Mouse (Mus musculus) layer of hippocampus, postnatal 36 days (tissue): ENCODE data around the gene Rtel1. TPM values are rescaled to one million over a fixed set of nuclear protein-coding genes. Genes with fewer than 3 reads are reported as not detected.

ENCODE experiments used
- DNase-seq, 2 experiments: peaks; one replicate each; pipeline ENCODE4 v3.0.0; 2022
- total RNA-seq, 2 experiments: library from RNA; stranded (reverse); gene quantifications; 2 replicates each; pipeline ENCODE4 v1.2.3; 2021

The Rtel1 gene
- total RNA-seq, result 10 to 100 TPM; 34.1 to 35.2 TPM

DNA sequence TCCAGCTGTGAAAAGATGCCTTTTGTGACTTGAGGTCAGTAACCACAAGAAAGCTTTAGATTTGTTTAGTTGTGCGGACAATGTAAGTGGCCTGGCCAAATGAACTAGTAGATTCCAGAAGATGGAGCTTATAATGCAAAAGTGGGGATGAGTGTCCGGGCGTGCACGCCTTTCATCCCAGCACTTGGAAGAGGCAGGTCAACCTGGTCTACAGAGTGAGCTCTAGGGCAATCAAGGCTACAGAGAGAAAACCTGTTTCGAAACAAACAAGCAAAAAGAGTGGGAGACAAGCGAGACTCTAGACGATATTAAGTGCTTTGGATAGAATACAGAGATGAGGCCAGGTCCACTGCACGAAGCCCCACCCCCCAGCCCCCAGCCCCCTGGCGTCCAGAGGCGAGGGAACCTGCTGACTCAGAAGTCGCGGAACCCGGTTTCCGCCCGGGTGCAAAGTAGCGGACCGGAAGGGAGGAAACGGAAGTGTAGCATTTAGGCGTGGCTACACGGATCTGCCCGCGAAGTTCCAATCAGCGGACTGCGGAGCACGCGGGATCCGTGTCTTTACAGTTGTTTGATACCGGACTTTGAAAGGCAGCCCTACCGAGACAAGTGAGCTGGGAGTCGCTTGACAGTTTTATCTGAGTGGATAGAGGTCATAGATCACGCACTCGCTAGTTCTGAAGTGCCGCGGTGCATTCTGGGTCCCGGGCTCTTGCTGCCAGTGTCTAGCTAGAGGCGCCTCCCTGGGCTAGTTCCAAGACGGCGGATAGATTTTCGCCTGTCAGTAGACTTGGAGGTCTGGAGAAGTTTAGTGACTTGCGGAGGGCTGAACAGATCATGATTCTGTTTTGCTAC is at the start of gene Rtel1:
Gene Rtel1, plus strand, starts transcription at position 492 of the 855 bp plus-strand sequence.
- peak; percentile 77 to 80 for DNase-seq

DNA sequence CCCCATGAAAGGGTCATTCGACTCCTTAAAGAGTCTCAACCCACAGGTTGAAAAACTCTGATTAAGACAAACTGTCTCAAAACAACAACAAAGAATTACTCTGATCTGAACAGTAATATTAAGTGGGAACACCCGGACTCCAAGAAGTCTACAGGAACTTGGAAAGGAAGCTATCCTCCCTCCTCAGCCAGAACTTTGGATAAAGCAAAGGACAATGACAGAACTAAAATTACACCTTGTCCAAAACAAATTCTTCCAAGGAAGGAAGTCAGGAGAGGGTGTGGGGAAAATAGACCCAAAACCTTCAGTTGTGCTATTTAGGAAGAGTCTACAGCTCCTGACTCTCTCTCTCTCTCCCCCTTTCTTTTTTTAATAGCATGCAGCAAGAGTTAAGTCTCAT is 47.4 kb upstream of the Rtel1 start:
- no peak for DNase-seq

DNA sequence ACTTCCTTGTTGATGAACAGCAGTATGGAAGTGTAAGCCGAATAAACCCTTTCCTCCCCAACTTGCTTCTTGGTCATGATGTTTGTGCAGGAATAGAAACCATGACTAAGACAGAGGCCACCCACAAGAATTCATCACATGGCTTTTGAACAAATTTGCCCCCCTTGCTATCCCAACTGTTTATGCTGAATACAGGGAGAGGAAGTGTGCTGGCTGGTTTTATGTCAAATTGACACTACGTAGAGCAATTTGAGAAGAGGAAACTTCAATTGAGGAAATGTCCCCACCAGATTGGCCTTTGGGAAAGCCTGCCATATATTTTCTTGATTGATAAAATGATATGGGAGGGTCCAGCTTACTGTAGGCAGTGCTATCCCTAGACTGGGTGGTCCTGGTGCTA is 45.7 kb upstream of the Rtel1 start:
- no peak for DNase-seq

DNA sequence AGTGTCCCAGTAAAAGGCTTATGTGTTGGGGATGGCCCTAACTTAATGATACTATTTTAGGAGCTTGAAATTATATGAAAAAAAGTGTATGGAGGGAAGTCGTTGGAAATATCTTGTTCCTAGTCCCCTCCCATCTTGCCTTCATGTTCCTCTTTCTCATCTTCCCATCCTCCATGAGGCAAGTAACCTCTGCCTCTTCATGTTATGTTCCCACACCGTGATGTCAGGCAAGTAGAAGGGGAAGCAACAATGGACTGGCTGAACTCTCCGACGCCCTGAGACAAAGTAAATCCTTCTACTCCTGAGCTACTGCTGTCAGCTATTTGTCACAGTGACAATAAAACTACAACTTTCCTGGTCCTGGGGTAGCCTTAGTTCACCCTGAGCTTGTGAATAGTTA is 44.9 kb upstream of the Rtel1 start:
- DNase-seq, result no peak

DNA sequence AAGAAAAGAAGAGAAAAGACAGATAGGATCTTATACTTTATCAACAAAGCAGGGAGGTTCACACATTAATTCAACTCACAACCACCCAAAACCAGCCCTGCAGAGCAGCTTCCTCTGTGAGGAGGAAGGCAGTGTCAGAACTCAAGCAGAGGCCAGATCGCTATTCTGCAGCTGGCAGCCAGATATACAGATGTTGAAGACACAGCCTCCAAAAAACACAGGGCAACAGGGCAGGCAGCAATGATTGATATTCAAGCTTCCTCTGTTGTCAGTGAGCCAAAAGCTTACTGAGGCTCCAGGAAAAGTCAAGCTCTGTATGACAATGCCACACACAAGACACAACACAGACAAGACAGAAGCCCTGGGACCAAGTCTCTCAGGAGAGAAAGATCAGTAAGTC is 42.8 kb upstream of the Rtel1 start:
- DNase-seq, result no peak

DNA sequence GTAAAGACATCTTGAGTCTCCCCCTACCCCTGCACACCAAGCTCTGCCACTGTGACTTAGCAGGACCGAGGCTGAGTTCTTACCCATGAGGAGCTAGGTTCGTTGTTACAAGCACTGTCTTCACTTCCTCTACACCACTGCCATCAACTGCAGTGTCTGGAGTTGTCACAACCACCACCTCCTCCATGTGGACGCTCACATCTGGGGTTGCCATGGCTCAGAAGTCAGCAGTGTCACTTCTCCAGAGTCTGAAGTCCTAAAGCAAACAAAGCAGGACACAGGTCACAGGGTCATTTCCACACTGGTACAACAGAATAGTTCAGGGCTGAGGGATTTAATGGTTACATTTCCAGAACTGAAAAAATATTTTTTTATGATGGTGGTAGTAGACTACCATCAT is 41.7 kb upstream of the Rtel1 start:
- no peak for DNase-seq

DNA sequence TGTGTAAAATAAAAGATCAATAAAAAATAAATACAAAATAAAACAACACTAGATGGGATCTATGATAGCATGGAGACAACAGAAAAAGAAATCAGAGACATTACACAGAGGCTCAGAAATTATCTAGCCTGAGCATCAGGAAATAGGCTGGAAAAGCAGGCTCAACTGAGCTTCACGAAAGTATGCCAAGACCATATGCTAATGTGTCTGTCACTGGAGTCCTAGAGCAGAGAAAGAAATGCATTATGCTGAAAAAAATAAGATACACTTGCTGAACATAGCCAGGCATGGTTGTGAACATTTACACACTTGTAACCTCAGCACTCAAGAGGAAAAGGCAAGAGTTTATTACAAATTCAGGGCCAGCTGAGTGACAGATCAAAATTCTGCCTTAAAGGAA is 39.6 kb upstream of the Rtel1 start:
- DNase-seq, result no peak

DNA sequence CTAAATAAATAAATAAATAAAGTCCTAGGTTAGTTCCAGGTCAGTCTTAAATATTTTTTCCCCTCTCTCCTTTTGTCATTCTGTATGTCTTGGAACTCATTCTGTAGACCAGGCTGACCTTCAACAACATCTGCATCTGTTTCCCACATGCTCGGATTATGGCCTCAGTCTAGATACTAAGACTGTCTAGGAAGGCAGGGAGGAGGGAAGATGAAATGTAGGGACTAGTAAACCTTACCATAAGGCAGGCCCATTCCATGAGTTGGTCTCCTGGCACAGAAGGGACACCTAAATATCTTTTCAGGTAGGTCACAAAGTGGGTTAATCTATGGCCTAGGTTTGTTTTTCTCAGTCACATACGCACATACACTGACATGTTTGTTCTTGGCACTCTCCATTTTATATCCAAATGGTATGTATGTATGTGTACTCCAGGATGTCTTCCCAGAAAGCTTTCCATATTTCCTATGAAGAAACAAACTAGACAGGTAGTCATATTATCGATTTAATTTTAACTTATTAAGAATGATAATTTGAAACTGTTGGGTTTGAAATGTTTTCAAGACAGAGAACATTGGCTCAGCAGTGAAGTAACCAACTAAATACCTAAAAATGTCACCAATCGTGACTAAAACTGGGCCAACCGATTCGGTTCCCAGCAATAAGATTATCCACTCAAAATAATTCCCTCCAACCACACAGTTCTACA is 32.8 kb upstream of the Rtel1 start:
- no peak for DNase-seq

DNA sequence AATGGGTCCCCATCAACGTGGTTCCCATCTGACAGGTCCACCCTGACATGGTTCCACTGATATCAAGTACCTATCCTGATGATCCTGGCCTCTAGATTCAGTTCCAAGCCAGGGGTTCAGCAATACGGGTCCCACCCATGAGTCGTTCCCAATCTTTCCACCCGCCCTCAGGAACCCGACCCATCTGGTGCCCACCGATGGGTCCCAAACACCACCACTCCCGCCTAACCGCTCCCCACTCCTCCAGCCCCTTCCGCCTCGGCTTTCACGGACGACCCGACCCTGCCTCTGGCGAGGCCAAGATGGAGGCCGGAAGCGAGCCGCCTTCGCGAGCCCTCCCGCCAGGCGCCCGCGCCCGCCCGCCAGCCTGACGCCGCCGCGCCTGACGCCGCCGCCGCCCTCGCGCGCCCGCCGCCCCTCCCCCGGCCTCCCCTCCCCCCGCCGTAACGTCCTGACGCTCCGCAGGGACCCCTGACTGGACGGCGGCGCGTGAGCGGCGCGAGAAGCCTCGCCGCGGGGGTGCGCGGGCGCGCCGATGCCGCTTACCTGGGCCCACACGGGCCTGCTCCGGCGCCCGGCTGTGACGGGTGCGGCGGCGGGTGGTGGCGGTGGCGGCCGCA is 32.1 kb upstream of the Rtel1 start:
- peak; percentile 81 to 84 for DNase-seq

DNA sequence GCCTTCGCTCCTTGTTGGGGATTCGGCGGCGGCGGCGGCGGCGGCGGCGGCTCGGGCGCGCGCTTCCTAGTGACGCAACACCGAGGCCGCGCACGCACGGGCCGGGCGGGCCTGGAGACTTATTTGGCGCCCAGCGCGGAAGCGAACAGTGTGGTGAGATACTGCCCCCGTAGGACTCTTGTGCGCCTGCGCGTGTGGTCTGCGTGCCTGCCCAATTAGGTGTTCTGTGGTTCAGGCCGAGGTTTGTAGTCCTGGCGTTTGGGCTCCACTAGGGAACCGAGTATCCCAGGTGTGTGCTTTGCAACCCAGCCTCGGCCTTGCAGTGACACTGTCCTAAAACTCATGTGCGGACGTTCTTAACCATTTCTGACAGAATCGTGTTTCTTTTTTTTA is 31.6 kb upstream of the Rtel1 start, which contains the start of gene Gmeb2:
Gene Gmeb2, minus strand, starts transcription at position 78 of the 393 bp plus-strand sequence.
- peak; percentile 90 to 94 for DNase-seq

DNA sequence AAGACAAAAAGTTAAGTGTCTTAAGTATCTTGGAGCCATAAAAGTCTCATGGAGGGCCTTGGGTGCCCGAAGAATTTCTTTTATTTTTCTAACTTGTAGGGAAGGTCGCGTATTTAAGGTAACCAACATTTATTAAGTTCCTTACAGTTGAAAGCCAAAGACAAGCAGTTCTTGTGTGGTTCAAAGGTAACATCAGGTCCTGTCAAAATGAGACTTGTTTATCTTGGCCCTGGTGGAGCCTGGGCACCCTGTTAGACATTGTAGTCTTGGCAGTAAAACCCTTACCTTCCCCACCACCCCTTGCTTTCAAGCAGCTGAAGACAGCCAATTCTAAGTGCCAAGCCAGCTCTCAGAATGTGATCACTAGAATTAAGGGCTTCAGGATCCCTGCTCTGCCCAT is 30.8 kb upstream of the Rtel1 start:
- DNase-seq, result no peak

DNA sequence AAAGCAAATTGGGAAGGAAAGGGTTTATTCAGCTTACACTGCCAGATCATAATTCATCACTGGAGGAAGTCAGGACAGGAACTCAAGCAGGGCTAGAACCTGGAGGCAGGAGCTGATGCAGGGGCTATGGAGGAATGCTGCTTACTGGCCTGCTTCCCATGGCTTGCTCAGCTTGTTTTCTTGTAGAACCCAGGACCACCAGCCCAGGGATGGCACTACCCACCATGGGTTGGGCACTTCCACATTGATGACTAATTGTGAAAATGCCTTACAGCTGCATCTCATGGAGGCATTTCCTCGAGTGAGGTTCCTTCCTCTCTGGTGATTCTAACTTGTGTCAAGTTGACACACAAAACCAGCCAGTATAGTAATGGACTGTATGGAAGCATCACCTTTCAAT is 28.6 kb upstream of the Rtel1 start:
- DNase-seq, result no peak

DNA sequence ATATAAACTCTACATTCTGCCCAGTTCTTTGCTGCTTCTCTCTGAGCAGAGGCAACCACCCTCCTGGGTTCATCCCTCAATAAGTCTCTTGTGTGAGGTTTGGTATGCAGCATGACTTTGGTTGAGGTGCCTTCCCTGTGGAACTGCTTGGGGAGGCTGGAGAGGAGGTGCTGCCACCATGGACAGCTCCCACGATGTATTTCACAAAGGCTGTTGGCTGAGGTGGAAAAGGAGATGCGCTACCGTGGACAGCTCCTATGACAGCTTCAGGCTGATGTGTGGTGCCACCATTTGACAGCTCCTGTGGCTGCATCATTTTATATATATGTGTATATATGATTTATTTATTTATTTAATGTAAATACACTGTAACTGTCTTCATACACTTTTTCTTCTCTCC is 17.5 kb upstream of the Rtel1 start:
- no peak for DNase-seq

DNA sequence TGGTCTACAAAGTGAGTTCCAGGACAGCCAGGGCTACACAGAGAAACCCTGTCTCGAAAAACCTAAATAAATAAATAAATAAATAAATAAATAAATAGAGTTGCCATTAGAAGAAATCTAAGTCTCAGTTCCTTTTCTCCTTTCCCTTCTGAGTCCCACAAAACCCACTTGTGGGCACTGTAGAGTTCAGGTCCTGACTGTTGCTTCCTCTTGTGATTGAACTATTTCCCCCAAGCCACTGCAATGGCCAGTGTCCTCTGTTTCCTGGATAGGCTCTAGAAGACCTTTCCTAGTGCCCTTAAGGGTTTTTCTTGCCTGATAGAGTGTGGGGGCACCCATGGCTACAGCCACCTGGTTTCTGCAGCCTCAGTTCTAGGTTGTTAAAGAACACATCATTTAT is 14.6 kb upstream of the Rtel1 start:
- no peak for DNase-seq

DNA sequence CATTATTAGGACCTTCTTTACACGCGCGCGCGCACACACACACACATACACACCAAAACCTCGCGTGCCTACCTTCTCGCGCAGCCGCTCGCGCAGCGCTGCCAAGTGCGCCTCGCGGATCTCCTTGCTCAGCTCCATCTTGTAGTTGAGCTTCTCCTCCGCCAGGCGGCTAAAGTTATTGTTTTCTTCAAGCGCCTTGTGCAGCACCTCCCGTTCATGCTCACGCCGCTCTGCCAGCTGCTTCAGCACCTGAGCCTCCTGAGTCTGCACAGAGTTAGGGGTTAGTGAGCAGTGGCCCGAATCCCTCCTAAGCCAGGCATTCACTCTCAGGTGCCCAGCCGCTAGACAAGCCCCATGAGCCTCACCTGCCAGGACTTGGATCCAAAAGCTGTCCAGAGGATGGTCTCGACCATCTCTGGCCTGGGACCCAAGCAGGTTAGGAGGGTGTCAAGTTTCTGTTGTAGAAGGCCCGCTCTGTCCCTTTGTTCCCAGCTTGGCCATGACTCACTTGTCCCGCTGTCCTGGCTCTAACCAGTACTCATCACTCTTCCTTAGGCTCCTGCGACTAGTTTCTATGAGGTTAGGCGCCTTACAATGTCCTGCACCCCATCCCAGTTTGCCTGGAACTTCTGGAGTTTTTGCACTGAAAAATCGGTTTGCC is 12.3 kb upstream of the Rtel1 start:
- DNase-seq, result no peak

DNA sequence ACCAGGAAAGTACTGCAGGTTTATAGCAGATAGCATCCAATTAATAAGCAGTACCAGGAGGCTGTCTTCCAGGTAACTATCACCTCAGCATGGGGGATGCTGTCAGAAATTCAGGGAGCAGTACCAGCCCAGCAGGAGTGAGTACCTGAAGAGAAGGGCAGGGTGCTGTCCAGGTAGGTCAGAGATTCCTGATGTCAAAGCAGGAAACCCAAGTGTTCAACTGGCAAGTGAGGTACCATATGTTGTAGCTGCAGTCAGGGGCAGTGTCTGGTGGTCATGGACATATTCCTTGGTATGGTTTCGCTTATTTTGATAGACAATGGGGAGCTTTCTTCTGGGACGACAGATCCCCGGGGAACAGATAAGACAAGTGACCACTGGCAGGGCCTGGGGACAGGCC is 7.1 kb upstream of the Rtel1 start:
- no peak for DNase-seq

DNA sequence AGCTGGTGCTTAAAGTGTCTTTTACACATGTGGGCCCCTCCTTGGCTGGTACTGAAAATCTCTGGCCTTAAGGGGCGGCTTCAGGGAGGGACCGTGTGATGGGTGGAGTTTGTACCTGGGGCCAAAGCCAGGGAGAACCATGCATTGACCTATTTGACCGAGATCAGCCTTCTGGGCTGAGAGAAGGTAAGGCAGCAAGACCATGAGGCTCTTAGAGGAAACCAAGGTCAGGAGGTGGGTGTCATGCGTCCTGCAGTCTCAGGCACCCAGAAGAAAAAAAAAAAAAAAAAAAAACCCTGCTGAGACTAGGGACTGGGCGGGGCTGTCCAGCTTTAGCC is 6.6 kb upstream of the Rtel1 start:
- no peak for DNase-seq

DNA sequence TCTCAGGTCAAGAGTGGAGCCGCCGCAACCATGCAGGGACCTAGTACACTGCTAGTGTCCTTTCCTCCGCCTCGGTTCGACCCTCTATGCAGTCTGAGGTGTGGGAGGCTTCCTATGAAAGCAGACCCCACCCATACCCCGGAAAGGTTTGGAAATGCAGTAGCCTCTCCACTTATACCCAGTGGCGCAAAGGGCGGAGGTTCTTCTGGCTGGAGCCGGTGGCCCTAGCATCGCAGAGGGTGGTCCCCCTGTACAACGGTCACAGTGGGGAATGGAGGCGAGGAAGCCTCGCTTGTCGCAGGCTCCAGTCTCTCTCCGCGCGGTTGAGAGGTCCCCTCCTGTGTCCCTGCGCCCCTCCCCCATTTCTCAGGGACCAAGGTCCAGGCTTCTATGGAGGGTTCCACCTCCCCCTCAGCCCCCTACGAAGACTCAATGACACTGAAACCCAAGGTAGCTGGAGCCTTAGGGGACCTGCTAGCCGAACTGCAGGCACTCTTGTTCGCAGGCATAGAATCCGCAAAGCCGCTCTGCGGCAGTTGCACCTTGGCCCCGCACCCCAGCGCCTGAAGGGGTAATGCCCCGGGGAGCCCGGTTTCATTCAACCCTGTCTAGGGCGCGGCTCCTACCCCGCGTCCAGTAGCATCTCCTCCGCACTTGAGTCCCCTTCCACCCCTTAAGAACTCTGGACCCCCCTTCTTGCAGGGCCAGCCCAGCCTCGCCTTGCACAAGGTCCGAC is 6.0 kb upstream of the Rtel1 start:
- DNase-seq, result no peak

DNA sequence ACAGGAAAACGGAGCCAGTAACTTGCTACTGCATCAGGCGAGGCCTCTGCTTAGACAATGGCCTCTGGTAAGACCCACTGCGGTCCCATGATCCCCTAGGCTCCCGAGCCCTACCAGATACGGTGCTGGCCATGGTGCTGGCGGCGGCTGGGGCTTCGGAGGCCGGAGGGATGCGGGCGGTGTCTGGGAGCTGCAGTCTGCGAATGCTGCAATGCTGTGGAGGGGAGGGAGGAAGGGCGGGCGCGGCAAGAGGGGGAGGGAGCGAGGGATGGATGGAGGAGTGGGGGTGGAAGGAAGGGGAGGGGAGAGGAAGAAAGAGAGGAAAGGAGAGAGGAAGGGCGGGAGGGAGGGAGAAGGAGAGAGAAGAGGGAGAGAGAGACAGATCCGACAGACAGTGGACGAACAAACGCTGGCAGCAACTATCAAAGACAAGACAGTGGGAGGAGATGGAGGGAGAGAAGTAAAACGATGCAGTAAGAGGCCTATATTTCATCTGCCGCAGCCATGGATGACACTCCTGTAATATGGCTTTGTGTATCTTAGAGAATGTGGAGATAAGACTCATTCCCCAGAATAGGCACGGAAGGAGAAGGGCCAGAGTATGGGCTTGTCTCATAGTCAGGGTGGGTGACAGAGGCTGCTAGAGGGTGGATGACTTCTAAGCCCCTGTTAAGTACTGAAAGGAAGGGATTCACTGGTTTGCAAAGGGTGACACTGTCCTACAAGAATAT is 5.3 kb upstream of the Rtel1 start, which contains the start of gene Stmn3:
Gene Stmn3, minus strand, starts transcription at position 421 of the 731 bp plus-strand sequence.
- peak; percentile 72 to 73 for DNase-seq

DNA sequence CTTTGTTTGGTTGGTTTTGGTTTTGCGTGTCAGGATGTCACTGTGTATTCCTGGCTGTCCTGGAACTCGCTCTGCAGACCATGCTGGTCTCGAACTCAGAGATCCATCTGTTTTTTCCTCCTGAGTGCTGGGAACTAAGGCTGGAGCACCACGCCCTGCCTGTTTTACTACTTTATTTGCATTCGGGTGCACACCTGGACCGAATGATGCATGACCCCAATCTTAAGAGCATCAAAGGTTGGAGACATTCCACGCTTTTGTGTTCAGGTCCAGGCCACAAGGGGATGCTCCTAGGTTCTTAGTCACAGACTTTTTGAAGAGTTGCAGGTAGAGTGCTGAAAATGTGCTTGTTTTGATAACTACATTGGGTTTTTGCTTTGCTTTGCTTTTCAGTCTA is 562 bp downstream of the Rtel1 start:
- DNase-seq, result no peak

DNA sequence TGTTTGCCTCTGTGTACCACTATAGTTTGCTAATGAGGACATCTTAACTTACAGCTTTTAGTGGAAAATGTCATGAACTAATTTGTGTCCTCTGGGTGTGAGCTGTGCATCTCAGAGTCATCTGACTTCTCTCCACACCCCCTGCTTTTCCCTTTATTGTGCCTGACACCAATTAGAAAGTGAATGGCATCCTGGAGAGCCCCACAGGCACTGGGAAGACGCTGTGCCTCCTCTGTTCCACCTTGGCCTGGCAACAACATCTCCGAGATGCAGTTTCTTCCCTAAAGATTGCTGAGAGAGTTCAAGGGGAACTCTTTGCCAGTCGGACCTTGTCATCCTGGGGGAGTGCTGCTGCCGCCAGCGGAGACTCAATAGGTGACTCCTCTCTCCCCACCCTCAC is 2.6 kb downstream of the Rtel1 start:
- DNase-seq, result no peak

DNA sequence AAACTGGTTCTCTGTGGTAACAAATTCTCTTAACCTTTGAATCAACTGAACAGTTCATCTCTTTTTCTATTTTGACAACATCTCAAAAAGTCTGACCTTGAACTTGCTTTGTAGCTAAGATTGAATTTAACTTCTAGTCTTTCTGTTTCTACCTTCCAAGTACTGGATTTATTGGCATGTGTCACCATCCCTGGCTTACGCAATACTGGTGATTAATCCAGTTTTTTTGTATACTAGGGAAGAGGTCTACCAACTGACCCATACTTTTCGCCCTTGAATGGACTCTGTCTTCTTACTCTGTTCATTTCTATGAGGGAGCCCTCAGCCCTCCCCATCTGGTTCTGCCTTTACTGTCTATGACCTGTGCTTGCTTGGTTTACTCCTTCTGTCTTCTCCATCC is 6.6 kb downstream of the Rtel1 start:
- no peak for DNase-seq
